Mouse (Mus musculus): ENCODE measurements around the gene Olfr430. TPM values are rescaled to one million over a fixed set of nuclear protein-coding genes. Genes with fewer than 3 reads are reported as not detected.

Olfr430 gene
- polyA plus RNA-seq, 1 experiment from 2014 or later = not detected

- Histone ChIP-seq H3K27ac (ENCODE audit: low read length) (no peak within 1 kb of the TSS), H3K4me3 (ENCODE audit: low read length) (no peak within 1 kb of the TSS), H3K4me2 (ENCODE audit: low read depth, low read length) (no peak within 1 kb of the TSS), H3K9ac (ENCODE audit: low read length) (no peak within 1 kb of the TSS), H3K27me3 (ENCODE audit: control insufficient read depth, insufficient read depth, low read length) (no peaks in the 10 kb centered on the region), H3K36me3 (ENCODE audit: control insufficient read depth, insufficient read depth) (no peaks in the 10 kb centered on the region), H3K9me3 (replicated peaks; ENCODE audit: control insufficient read depth, low read length) (no peaks in the 10 kb centered on the region), H3K4me1 (ENCODE audit: control insufficient read depth, insufficient read depth, low read length) (no peaks in the 10 kb centered on the region)
- WGBS = 53% methylated on average over 2 of the region's 2 CpGs
- ATAC-seq (replicated peaks; ENCODE audit: extremely low read depth, insufficient read depth, low FRiP score) = no peak
Observed at GRCm38 (mm10) chr1:174121062-174121461, 54.7 kb downstream of the Olfr430 start, which contains the start of gene Olfr231. TSS of gene Olfr231 (minus strand) at chr1:174121162.

Other genes starting within 250 kb of the Olfr430 start
- 2.1 and 4.2 TPM in 2 replicates for gene Ifi211, start 153.6 kb upstream of the Olfr430 start, polyA plus RNA-seq (2015; fragmentation: Nextera tagmentation; extraction: Ambion mirVana)
- 4.7 and 12.2 TPM in 2 replicates for gene Mndal, start 124.1 kb upstream of the Olfr430 start, polyA plus RNA-seq (2015; fragmentation: Nextera tagmentation; extraction: Ambion mirVana)
- 2.2 and 4.0 TPM in 2 replicates for gene Ifi203, start 123.9 kb upstream of the Olfr430 start, polyA plus RNA-seq (2015; fragmentation: Nextera tagmentation; extraction: Ambion mirVana)
- not detected in 2 replicates for gene Ifi202b, start 83.9 kb upstream of the Olfr430 start, polyA plus RNA-seq (2015; fragmentation: Nextera tagmentation; extraction: Ambion mirVana)
- gene Ifi205, start 34.8 kb upstream of the Olfr430 start, polyA plus RNA-seq (2015; fragmentation: Nextera tagmentation; extraction: Ambion mirVana) = 1.0 and 1.5 TPM in 2 replicates
- gene Olfr433, start 25.9 kb upstream of the Olfr430 start, polyA plus RNA-seq (2015; fragmentation: Nextera tagmentation; extraction: Ambion mirVana) = 0.06 TPM in 1 of 2 replicates, not detected in the other
- not detected in 2 replicates for gene Olfr432, start 17.4 kb upstream of the Olfr430 start, polyA plus RNA-seq (2015; fragmentation: Nextera tagmentation; extraction: Ambion mirVana)
- not detected in 2 replicates for gene Olfr429, start 17.7 kb downstream of the Olfr430 start, polyA plus RNA-seq (2015; fragmentation: Nextera tagmentation; extraction: Ambion mirVana)
- not detected in 2 replicates for gene Olfr427, start 30.3 kb downstream of the Olfr430 start, polyA plus RNA-seq (2015; fragmentation: Nextera tagmentation; extraction: Ambion mirVana)
- gene Olfr231, start 54.6 kb downstream of the Olfr430 start, polyA plus RNA-seq (2015; fragmentation: Nextera tagmentation; extraction: Ambion mirVana) = not detected in 2 replicates
- not detected in 2 replicates for gene Olfr424, start 64.9 kb downstream of the Olfr430 start, polyA plus RNA-seq (2015; fragmentation: Nextera tagmentation; extraction: Ambion mirVana)
- not detected in 2 replicates for gene Olfr420, start 89.0 kb downstream of the Olfr430 start, polyA plus RNA-seq (2015; fragmentation: Nextera tagmentation; extraction: Ambion mirVana)
- 1.6 and 1.8 TPM in 2 replicates for gene Spta1, start 106.2 kb downstream of the Olfr430 start, polyA plus RNA-seq (2015; fragmentation: Nextera tagmentation; extraction: Ambion mirVana)
- gene Olfr419, start 185.5 kb downstream of the Olfr430 start, polyA plus RNA-seq (2015; fragmentation: Nextera tagmentation; extraction: Ambion mirVana) = not detected in 2 replicates